Mouse (Mus musculus) kidney, embryonic 15.5 days (tissue): ENCODE results near the gene Lca5. TPM values are rescaled to one million over a fixed set of nuclear protein-coding genes. Genes with fewer than 3 reads are reported as not detected.

Source experiments
- ATAC-seq: fragments of 200-750 bp; cut with Nextera tagmentation; replicated peaks from 2 replicates; pipeline ENCODE4 v1.8.0; 2017; ENCODE audit warnings: moderate TSS enrichment; ENCODE audit not compliant: low FRiP score
- H3K27ac ChIP-seq: fragments of 300-500 bp; sonication (generic); 2 replicates; pipeline ENCODE4 v1.5.1; 2015; ENCODE audit warnings: mild to moderate bottlenecking, inconsistent platforms
- H3K27me3 ChIP-seq: fragments of 300-500 bp; sonication (generic); 2 replicates; pipeline ENCODE4 v1.6.1; 2015; ENCODE audit warnings: inconsistent platforms
- H3K36me3 ChIP-seq: fragments of 300-500 bp; sonication (generic); 2 replicates; pipeline ENCODE4 v1.6.1; 2015; ENCODE audit warnings: inconsistent platforms
- H3K4me1 ChIP-seq: fragments of 300-500 bp; sonication (generic); 2 replicates; pipeline ENCODE4 v1.6.1; 2015; ENCODE audit warnings: inconsistent platforms
- H3K4me2 ChIP-seq: fragments of 300-500 bp; sonication (generic); 2 replicates; pipeline ENCODE4 v1.6.1; 2015; ENCODE audit warnings: moderate library complexity, mild to moderate bottlenecking, inconsistent platforms
- H3K4me3 ChIP-seq: fragments of 300-500 bp; sonication (generic); replicated peaks from 2 replicates; pipeline ENCODE4 v1.5.1; 2015; ENCODE audit warnings: mild to moderate bottlenecking, inconsistent platforms
- H3K9ac ChIP-seq: fragments of 300-500 bp; sonication (generic); 2 replicates; pipeline ENCODE4 v1.6.1; 2015; ENCODE audit warnings: mild to moderate bottlenecking, inconsistent platforms
- H3K9me3 ChIP-seq: fragments of 300-500 bp; sonication (generic); replicated peaks from 2 replicates; pipeline ENCODE4 v1.6.1; 2016; ENCODE audit warnings: inconsistent platforms
- WGBS: fragments of 180-500 bp; shearing (Covaris S2); methylation state at CpG from one replicate; pipeline ENCODE4 v1.1.7; 2015; ENCODE audit warnings: mixed read lengths; 5-methylcytosine and 5-hydroxymethylcytosine counted together
- polyA plus RNA-seq: library from polyadenylated mRNA; unstranded; fragments of >200 nt; fragmentation: Nextera tagmentation; extraction: Ambion mirVana; gene quantifications from 2 replicates; pipeline ENCODE4 v1.2.1, GENCODE M21; 2015

Gene Lca5
- polyA plus RNA-seq, 1 experiment from 2014 or later: 15.3 TPM

GRCm38 (mm10) chr9:83385301-83385700, 55.6 kb downstream of the Lca5 start:
- no peak overlapping the region for H3K4me2 ChIP-seq

GRCm38 (mm10) chr9:83383235-83383634, 57.7 kb downstream of the Lca5 start:
- Histone ChIP-seq H3K9ac (no peak overlapping the region), H3K4me1 (no peaks in the 10 kb centered on the region), H3K27me3 (no peaks in the 10 kb centered on the region), H3K4me3 (no peak overlapping the region), H3K36me3 (no peaks in the 10 kb centered on the region), H3K9me3 (no peaks in the 10 kb centered on the region), H3K4me2 (no peak overlapping the region), H3K27ac (no peak overlapping the region)
- no peak for ATAC-seq
- 79% methylated on average over 3 of the region's 3 CpGs for WGBS

More at GRCm38 (mm10) chr9:83385301-83385700, 55.6 kb downstream of the Lca5 start:
- 51% methylated on average over 6 of the region's 6 CpGs for WGBS
- Histone ChIP-seq H3K27ac (no peak overlapping the region), H3K4me3 (no peak overlapping the region), H3K9ac (no peak overlapping the region), H3K27me3 (no peaks in the 10 kb centered on the region), H3K36me3 (no peaks in the 10 kb centered on the region), H3K4me1 (no peaks in the 10 kb centered on the region), H3K9me3 (no peaks in the 10 kb centered on the region)
- no peak for ATAC-seq

GRCm38 (mm10) chr9:83382775-83383174, 58.2 kb downstream of the Lca5 start:
- no peaks in the 10 kb centered on the region for H3K36me3 ChIP-seq
- H3K4me1 ChIP-seq: no peaks in the 10 kb centered on the region
- H3K4me2 ChIP-seq: no peak overlapping the region
- no peak for ATAC-seq
- 62% methylated on average over 3 of the region's 3 CpGs for WGBS
- no peak overlapping the region for H3K27ac ChIP-seq
- no peak overlapping the region for H3K4me3 ChIP-seq
- no peak overlapping the region for H3K9ac ChIP-seq
- no peaks in the 10 kb centered on the region for H3K27me3 ChIP-seq
- H3K9me3 ChIP-seq: no peaks in the 10 kb centered on the region

- Histone ChIP-seq H3K36me3 (no peaks in the 10 kb centered on the region), H3K27ac (no peak overlapping the region), H3K9ac (no peak overlapping the region), H3K27me3 (no peaks in the 10 kb centered on the region), H3K4me2 (no peak overlapping the region), H3K4me3 (no peak overlapping the region), H3K9me3 (no peaks in the 10 kb centered on the region), H3K4me1 (no peaks in the 10 kb centered on the region)
- ATAC-seq: no peak
These were observed 59.6 kb downstream of the Lca5 start for GRCm38 (mm10) chr9:83381317-83381716.

GRCm38 (mm10) chr9:83379661-83380060, 61.3 kb downstream of the Lca5 start:
- no peak for ATAC-seq
- Histone ChIP-seq H3K27me3 (no peaks in the 10 kb centered on the region), H3K4me1 (no peaks in the 10 kb centered on the region), H3K27ac (no peak overlapping the region), H3K4me2 (no peak overlapping the region), H3K4me3 (no peak overlapping the region), H3K9ac (no peak overlapping the region), H3K9me3 (no peaks in the 10 kb centered on the region), H3K36me3 (no peaks in the 10 kb centered on the region)
- 84% methylated on average over 10 of the region's 10 CpGs for WGBS

GRCm38 (mm10) chr9:83377132-83377531, 63.8 kb downstream of the Lca5 start:
- no peak overlapping the region for H3K27ac ChIP-seq
- no peak for ATAC-seq
- no peak overlapping the region for H3K4me2 ChIP-seq
- H3K36me3 ChIP-seq: no peaks in the 10 kb centered on the region
- no peaks in the 10 kb centered on the region for H3K9me3 ChIP-seq
- no peak overlapping the region for H3K4me3 ChIP-seq
- H3K27me3 ChIP-seq: no peaks in the 10 kb centered on the region
- no peaks in the 10 kb centered on the region for H3K4me1 ChIP-seq
- no peak overlapping the region for H3K9ac ChIP-seq
- 86% methylated on average over 2 of the region's 2 CpGs for WGBS

- no peak for ATAC-seq
- Histone ChIP-seq H3K9ac (no peak overlapping the region), H3K27me3 (no peaks in the 10 kb centered on the region), H3K27ac (no peak overlapping the region), H3K9me3 (no peaks in the 10 kb centered on the region), H3K4me3 (no peak overlapping the region), H3K36me3 (no peaks in the 10 kb centered on the region), H3K4me2 (no peak overlapping the region), H3K4me1 (no peaks in the 10 kb centered on the region)
- 83% methylated on average over 4 of the region's 4 CpGs for WGBS
These were observed 65.3 kb downstream of the Lca5 start for GRCm38 (mm10) chr9:83375522-83376176.

GRCm38 (mm10) chr9:83370907-83371306, 70.0 kb downstream of the Lca5 start:
- Histone ChIP-seq H3K4me3 (no peak overlapping the region), H3K36me3 (no peaks in the 10 kb centered on the region), H3K27me3 (no peaks in the 10 kb centered on the region), H3K9ac (no peak overlapping the region), H3K4me1 (no peaks in the 10 kb centered on the region), H3K4me2 (no peak overlapping the region), H3K27ac (no peak overlapping the region), H3K9me3 (no peaks in the 10 kb centered on the region)
- 23% methylated on average over 1 of the region's 1 CpGs for WGBS
- peak; percentile 46; the same call in 1 of the 2 replicates for ATAC-seq

- Histone ChIP-seq H3K4me1 (no peaks in the 10 kb centered on the region), H3K9me3 (no peaks in the 10 kb centered on the region), H3K4me3 (no peak overlapping the region), H3K27me3 (no peaks in the 10 kb centered on the region), H3K27ac (no peak overlapping the region), H3K4me2 (no peak overlapping the region), H3K9ac (no peak overlapping the region), H3K36me3 (no peaks in the 10 kb centered on the region)
- 89% methylated on average over 1 of the region's 1 CpGs for WGBS
- no peak for ATAC-seq
These were observed 72.7 kb downstream of the Lca5 start for GRCm38 (mm10) chr9:83368234-83368633.

- no peak overlapping the region for H3K27ac ChIP-seq
- no peak overlapping the region for H3K9ac ChIP-seq
- ATAC-seq: no peak
- peaks cover 14% of the 10 kb centered on the region; the same call in 1 of the 2 replicates for H3K4me1 ChIP-seq
- 57% methylated on average over 4 of the region's 4 CpGs for WGBS
- no peaks in the 10 kb centered on the region for H3K27me3 ChIP-seq
- no peaks in the 10 kb centered on the region for H3K9me3 ChIP-seq
- H3K36me3 ChIP-seq: no peaks in the 10 kb centered on the region
- H3K4me3 ChIP-seq: no peak overlapping the region
- no peak overlapping the region for H3K4me2 ChIP-seq
These were observed 85.1 kb downstream of the Lca5 start for GRCm38 (mm10) chr9:83355802-83356201.

GRCm38 (mm10) chr9:83353316-83353715, 87.6 kb downstream of the Lca5 start:
- H3K27me3 ChIP-seq: no peaks in the 10 kb centered on the region
- no peak overlapping the region for H3K9ac ChIP-seq
- H3K4me2 ChIP-seq: no peak overlapping the region
- 44% methylated on average over 7 of the region's 7 CpGs for WGBS
- no peaks in the 10 kb centered on the region for H3K36me3 ChIP-seq
- H3K4me3 ChIP-seq: no peak overlapping the region
- peaks cover 37% of the 10 kb centered on the region for H3K4me1 ChIP-seq
- no peak for ATAC-seq
- no peaks in the 10 kb centered on the region for H3K9me3 ChIP-seq
- no peak overlapping the region for H3K27ac ChIP-seq

- Histone ChIP-seq H3K4me1 (peaks cover 34% of the 10 kb centered on the region), H3K36me3 (no peaks in the 10 kb centered on the region), H3K27ac (peak overlapping the region; percentile 89), H3K27me3 (no peaks in the 10 kb centered on the region), H3K9ac (no peak overlapping the region), H3K9me3 (no peaks in the 10 kb centered on the region), H3K4me3 (no peak overlapping the region), H3K4me2 (0 out of 2 replicates have a peak overlapping the region, but pooled peaks have one; percentile 1)
- 49% methylated on average over 5 of the region's 5 CpGs for WGBS
- peak; percentile 14; the same call in 1 of the 2 replicates for ATAC-seq
These were observed 89.8 kb downstream of the Lca5 start for GRCm38 (mm10) chr9:83351171-83351570.

- Histone ChIP-seq H3K4me3 (no peak overlapping the region), H3K4me1 (peaks cover 34% of the 10 kb centered on the region), H3K9me3 (no peaks in the 10 kb centered on the region), H3K27me3 (no peaks in the 10 kb centered on the region), H3K4me2 (0 out of 2 replicates have a peak overlapping the region, but pooled peaks have one; percentile 1), H3K36me3 (no peaks in the 10 kb centered on the region), H3K9ac (no peak overlapping the region), H3K27ac (peak overlapping the region; percentile 89)
- 11% methylated on average over 5 of the region's 5 CpGs for WGBS
- peak; percentile 89 for ATAC-seq
These were observed 90.3 kb downstream of the Lca5 start for GRCm38 (mm10) chr9:83350613-83351012.
